Mouse (Mus musculus): Measurements from ENCODE around the gene Oas1h.
"Not testable (repeated sequence)": the region's sequence is repeated elsewhere in the genome, so short reads cannot be mapped to it uniquely, and the experiment has no call there.

The Oas1h gene

DNA sequence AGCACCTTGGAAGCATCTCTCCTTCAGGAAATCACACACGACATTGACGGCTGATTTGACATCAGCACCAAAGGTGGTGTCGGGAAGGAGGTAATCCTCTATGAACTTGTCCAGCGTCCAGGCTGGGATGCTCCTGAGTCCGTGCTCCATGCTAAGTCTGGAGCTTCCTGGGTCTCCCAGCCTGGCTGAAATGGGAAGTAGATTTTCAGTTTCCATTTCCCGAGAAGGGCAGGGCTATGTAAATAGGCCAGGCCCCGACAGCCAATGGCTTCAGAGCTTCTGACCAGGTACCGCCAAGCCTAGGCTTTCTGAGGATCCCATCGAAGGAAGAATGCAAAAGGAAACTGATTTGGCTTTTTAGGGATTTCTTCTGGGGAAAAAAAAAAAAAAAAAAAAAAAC lies 26.2 kb downstream of the Oas1h start, which contains the start of gene Oas1g:
Gene Oas1g (minus strand): TSS at position 201 of the 400 bp plus-strand sequence.
- not testable (repeated sequence) for DNase-seq (ENCODE audit: low spot score)

DNA sequence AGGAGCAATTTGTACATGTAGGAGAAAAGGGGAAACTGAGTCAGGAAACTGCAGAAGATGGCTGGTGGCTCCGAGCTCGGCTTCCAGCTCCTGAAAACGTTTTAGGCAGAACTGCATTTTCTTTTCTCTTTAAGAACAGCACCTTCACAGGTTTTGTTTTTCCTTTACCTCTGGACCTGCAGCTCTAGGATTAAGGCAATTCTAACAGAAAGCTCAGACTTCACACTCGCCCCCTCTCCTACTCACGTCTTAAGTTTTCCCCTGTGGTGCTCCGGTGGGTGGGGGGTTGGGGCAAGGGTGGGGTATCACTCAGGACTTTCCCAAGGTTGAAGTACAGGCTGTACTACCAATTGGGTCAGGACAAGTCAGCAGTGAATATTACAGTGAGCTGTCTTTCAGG lies 26.6 kb downstream of the Oas1h start:
- no peak for DNase-seq (ENCODE audit: low spot score)

DNA sequence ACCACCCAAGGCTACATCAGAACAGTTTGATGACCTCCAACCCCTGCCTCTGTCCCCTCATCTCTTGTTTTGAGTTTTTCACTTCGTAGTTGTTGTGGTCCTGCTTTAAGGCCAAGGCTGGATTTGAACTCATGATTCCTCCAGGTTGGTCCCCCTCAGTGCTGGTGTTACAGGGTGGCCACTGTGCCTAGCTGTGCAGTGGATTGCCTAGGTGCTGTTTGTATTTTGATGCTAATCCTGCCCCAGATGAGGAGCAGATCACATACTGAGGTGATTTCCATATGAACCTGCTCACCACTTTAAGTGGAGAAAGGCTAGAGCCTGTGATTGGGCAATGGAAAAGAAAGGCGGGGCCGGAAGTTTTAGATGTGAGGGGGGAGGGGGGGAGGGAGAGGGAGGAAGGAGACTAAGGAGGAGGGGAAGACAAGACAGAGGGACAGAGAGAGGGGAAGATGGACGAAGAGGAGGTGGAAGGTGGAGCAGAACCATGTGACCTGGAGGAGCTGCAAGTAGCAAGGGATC lies 27.1 kb downstream of the Oas1h start:
- DNase-seq (ENCODE audit: low spot score): not testable (repeated sequence)

DNA sequence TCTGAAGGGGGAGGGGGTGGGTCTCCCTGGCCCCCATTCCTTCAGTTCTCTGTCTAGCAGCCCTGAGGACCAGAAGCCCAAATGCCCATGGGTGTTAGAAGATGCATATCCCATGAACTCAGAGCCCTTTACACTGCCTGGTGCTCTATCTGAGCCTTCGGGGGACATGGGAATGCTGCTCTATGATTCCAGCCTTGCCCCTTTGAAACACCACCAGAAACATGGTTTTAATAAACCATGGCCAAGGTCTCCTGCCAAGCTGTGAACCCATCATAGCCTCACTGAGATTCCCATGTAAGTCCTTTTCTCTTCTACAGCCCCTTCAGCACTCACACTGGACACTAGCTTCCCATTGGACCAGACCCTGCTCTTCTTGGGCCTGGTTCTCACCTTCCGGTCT lies 28.8 kb downstream of the Oas1h start:
- DNase-seq (ENCODE audit: low spot score): no peak

DNA sequence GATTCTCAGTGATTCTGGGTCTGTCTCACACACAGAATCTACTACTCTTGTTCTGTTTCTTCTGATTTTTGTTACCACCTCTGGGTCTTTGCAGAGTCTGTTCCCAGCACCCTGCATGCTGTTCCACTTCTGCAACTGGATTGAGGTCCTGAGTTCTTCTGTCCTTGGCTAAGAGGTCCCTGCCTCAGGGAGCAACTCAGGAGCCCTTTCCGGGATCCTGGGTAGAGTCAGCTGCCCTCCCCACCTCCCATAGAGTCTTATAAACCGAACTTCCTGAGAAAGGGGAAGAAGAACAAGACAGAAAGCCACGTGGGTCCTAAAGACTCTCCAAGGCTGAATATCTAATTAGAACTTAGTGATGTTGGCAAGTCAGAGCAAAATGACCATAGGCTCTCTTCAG lies 29.8 kb downstream of the Oas1h start:
- DNase-seq (ENCODE audit: low spot score): no peak

DNA sequence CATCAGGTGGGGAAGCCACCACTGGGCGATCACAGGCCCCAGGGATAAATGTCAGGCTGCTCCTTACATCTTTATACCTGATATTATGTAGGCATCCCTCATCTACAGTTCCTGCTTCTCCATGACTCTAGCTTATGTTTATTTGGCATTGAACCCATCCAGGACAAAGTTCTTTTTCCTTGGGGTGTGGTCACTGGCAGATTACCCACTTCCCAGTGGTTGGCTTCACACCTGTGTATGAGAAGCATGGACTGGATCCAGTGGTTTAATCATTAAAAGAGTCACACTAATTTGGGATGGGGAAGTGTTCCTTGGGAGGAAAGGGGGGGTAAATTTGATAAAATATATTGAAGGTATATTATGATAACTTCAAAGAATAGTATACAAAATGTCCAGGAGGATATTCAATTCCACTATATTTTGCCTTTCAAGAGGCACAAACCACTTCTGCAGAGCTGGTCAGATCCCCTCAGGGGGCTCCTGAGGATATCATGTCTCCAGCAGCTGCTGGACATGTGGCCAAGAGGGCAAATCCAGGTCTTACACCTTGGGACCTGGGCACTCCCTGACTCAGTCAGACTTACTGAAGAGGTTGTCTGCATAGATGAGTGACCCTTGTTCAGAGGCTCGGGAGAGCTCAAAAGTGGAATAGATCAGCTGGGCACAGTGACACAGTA lies 30.5 kb downstream of the Oas1h start:
- DNase-seq (ENCODE audit: low spot score): not testable (repeated sequence)

DNA sequence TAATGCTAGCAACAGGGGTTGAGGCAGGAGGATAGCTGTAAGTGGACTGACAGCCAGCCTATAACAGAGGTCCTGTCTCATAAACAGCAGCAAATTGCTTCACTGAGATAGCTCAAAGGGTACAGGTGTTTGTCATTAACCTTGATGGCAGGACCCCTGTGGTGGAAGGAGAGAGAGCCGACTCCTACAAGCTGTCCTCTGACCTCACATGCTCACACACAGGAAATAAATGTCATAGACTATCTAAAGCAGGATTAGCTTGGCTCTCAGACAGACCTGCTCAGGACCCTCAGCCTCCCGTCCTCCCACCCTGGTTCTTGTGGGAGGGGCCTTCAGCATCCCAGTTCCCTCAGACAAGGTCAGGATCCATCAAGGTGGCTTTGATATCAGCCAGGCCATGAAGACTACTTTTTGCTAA lies 31.0 kb downstream of the Oas1h start:
- DNase-seq (ENCODE audit: low spot score): no peak

DNA sequence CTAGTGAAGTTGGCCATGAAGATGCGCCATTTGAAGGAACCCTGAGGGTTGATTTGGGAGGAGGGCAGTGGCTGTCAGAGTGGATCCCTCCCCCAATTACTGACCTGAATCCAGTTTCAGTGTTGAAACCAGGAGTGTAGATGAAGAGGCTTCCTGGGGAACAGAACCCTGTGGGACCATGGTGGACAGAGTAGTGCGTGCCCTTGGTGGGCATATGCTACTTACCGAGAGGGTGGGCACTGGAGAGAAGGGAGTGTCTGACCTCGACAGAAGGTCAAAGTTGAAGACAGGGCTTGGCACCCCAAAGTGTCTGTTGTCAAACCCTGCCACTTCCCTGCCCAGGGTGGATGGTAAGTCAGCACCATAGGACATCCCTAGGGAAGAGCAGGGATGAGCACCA lies 32.6 kb downstream of the Oas1h start:
- DNase-seq (ENCODE audit: low spot score): not testable (repeated sequence)

DNA sequence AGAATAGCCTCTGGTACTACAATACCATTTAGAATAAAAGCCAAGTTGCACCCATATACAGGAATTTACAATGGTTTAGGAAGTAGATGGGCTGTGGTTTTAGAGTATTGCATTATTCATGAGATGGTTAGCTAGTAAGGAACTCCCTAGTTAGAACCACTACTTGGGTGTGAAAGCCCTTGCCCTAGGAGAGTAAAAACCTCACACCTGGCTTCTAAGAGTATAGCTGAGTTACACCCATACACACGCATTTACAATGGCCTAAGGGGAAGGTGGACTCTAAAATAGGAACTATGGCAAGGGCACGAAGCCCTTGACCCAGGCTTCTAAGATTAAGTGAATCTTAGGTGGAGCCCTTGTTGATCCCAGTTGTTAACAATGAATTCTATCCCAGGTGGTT lies 33.5 kb downstream of the Oas1h start:
- not testable (repeated sequence) for DNase-seq (ENCODE audit: low spot score)

DNA sequence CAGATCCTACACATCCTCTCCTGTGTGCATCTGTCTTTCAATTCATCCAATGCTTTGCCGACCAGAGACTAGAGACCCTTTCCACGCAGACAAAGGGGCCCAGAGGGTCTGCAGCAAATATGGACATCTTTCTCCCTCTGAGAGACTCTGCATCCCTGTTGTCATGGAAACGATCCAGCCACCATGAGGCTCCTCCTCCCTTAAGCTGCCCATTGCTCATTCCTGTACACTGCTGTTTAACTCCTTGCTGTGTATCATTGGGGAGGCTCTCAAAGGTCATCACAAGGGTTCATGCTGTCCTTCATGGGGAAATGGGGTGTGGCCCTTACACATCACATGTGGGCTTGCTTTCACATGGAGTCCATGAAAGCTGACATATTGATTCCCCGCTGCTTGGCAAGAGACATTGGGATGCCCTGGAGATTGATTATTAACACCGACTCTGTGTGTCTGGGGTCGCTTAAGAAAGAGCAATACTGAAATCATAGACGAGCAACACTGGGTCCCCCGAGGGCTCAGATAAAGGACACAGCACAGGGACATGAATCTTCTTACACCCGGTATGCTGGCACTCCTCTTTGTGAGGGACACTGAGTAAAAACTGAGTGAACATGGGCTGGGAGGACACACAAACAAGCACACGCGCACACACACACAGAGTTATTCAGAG lies 34.1 kb downstream of the Oas1h start:
- no peak for DNase-seq (ENCODE audit: low spot score)

DNA sequence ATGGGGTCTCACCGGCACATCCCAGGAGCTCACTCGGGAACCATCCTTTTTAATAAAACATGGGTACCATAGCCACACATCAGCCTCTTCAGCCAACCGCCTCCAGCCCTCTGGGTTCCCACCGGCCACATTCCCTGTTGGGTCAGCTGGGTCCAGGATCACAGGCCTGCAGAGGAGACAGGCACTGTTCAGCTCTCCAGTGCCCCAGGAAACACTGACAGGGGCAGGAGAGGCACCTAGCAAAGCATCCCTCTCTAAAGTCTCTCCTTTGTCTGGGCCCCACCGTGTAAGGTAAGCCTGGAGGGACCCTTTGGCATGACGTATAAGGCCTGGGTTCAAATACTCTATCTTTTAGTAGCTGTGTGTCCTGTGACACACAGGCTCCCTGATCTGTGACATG lies 37.1 kb downstream of the Oas1h start:
- DNase-seq (ENCODE audit: low spot score): no peak

DNA sequence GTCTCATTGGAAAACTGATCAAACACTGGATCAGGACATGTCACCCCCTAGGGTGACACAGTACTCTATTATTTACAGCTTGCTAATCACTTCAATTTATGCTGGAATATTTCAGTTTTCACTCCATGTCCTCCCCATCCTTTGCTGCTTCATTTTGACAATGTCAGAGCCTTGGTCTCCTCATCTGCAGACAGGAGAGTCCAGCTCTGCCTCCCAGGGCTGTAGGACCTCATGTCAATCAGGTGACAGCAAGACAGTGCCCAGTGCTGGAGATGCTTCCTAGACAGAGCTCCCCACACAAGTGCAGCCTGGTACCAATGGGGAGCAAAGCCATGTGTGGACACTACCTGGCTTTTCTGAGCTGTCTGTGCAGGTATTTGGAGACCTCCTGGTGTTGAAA lies 37.5 kb downstream of the Oas1h start:
- DNase-seq (ENCODE audit: low spot score): no peak

DNA sequence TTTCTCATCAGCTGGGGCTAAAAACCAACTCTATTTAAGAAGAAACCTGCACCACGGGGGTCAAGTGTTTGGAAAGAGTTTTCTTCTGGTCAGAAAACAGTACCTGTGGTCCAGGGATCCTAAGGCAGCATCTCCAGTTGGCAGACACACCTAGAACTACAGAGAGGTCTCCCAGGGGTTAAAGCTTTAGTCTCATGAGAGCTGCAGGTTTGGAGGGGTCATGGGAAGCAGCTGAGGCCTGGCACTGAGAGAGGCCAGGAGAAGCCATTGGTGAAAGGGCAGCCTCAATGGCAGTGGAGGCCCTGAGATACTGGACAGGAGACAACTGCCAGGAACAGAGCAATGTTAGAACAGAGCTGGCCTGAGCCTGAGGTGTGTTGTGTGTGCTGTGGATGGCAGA lies 39.4 kb downstream of the Oas1h start:
- DNase-seq (ENCODE audit: low spot score): no peak

DNA sequence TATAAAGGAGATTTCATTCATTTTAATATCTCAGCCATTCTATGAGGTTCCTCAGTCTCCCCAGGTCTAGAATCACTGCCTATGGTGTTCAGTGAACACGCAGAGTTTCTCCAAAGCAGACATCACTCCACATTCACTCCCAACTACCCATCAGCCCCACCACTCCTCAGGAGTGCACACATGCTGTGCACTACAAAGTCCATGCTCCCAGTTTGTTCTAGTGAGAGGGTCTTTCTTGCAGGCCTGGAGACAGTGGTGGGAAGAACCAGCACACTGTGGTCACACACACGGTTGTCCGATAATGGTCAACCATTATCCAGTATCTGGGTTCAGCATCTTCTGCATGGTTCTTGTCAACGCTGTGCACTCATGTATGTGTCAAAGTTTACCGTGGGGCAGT lies 40.8 kb downstream of the Oas1h start:
- no peak for DNase-seq (ENCODE audit: low spot score)

DNA sequence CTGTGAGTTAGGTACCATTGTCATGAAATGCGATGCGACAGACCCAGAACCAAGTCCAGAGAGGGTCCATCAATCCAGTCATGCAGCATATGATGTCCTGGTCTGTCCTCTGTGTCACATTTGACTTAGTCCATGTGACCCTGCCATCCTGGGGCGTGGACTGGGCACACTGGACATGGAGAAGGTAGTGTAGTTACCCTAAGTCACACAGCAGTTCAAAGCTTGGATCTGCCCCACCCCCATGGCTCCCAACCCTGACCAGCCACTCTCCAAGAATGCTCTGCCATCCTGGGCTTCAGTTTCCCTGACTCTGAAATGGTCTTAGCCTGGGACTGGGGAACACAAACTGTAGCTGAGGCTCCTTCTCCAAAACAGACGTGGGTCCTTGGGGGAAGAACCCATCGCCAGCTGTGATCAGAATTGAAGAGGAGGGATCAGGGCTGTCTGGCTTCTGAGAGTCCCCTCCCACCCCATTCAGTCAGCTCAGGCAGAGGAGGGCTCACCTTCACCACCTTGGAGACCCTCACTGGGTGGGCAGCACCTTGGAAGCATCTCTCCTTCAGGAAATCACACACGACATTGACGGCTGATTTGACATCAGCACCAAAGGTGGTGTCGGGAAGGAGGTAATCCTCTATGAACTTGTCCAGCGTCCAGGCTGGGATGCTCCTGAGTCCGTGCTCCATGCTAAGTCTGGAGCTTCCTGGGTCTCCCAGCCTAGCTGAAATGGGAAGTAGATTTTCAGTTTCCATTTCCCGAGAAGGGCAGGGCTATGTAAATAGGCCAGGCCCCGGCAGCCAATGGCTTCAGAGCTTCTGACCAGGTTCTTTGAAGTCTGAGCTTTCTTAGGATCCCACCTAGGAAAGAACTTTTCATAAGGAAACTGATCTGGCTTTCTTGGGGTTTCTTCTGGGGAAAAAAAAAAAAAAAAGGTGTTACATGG lies 45.8 kb downstream of the Oas1h start, which contains the start of gene Oas1a:
Gene Oas1a (minus strand): TSS at position 731 of the 943 bp plus-strand sequence.
- not testable (repeated sequence) for DNase-seq (ENCODE audit: low spot score)

DNA sequence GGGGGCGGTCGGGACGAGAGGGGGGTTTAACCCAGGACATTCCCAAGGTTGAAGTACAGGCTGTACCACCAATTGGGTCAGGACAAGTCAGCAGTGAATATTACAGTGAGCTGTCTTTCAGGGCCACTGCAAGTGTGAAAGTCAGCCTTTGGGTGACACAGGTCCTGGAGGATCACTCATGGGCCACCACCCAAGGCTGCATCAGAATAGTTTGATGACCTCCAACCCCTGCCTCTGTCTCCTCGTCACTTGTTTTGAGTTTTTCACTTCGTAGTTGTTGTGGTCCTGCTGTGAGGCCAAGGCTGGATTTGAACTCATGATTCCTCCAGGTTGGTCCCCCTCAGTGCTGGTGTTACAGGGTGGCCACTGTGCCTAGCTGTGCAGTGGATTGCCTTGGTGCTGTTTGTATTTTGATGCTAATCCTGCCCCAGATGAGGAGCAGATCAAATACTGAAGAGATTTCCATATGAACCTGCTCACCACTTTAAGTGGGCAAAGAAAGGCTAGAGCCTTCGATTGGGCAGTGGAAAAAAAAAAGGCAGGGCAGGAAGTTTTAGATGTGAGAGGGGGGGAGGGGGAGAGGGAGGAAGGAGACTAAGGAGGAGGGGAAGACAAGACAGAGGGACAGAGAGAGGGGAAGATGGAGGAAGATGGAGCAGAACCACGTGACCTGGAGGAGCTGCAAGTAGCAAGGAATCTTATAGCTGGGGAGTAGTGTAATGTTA lies 47.1 kb downstream of the Oas1h start:
- DNase-seq (ENCODE audit: low spot score): no peak

DNA sequence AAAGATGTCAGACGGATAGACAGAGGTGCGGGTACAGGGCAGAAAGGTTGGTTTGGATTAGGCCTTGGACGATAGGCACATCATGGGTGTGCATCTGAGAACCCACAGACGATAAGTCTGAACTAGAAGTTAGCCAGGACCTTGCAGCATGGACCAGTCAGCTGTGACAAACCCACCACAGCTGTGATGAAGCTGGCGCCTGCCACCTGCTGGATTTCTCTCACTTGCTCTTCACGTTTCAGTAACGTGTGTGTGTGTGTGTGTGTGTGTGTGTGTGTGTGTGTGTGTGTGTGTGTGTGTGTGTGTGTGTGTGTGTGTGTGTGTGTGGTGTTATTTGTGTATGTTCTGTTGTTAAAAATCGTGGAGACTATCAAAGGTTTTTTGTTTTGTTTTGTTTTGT lies 53.0 kb downstream of the Oas1h start, which contains the start of gene Oas1d:
Gene Oas1d (plus strand): TSS at position 333 of the 400 bp plus-strand sequence.
- not testable (repeated sequence) for DNase-seq (ENCODE audit: low spot score)

DNA sequence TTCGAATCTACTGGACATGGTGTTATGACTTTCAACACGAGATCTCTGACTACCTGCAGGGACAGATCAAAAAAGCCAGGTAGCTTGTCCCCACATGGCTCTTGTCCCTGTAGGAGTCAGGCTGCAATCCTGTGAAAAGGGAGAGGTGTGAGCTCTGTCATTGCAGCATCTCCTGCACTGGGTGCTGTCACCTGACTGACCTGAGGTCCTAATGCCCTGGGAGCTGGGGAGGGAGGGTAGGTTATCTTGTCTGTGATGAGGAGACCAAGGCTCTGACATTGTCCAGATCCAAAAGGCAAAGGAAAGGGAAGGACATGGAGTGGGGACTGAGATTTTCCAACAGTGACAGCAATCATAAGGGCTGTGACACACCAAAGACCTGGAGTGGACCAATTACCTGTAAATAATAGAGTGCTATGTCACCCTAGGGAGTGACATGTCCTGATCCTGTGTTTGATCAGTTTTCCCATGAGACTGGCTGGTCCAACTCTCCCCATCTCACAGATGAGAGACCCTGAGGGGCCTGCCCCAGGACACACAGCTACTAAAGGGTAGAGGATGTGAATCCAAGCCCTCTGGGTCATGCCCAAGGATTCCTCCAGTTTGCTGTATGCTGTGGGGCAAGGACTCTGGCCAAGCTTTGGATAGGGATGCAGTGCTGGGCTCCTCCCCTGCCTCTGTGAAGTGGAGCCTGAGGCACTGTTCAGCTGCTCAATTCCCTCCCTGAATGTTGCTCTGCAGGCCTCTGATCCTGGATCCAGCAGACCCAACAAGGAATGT lies 58.1 kb downstream of the Oas1h start:
- DNase-seq (ENCODE audit: low spot score): not testable (repeated sequence)

DNA sequence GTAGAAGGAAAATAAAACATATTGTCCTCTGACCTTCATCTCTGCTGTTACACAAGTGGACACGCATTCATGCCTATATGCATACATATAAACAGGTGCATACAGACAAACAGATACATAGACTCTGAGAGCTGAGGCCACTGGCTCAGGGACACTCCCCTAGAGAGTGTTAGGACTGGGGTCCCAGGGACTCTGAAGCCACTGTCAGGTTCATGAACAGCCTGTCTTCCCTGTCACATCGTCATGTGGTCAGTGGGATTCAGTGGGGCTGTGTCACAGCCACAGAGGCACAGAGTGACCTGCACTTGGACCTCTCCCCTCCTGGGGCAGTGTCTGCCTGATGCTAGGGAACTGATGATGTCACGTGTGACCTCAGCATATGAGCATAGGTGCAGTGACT lies 59.1 kb downstream of the Oas1h start:
- no peak for DNase-seq (ENCODE audit: low spot score)

Data from c-Kit-positive CD71-positive TER-119-positive erythroid progenitor cells, embryonic 14.5 days (primary cell).